Mouse (Mus musculus) stomach, embryonic 15.5 days (tissue): Measurements from ENCODE around the gene Stim2. TPM values are rescaled to one million over a fixed set of nuclear protein-coding genes. Genes with fewer than 3 reads are reported as not detected.

ENCODE experiments used
- ATAC-seq: fragments of 200-750 bp; cut with Nextera tagmentation; 2 replicates; pipeline ENCODE4 v1.8.0; 2017; ENCODE audit warnings: low read depth, moderate number of reproducible peaks, moderate TSS enrichment; ENCODE audit not compliant: insufficient read depth, low FRiP score
- H3K27ac ChIP-seq: fragments of 300-500 bp; sonication (generic); 2 replicates; pipeline ENCODE4 v1.5.1; 2015; ENCODE audit warnings: mild to moderate bottlenecking, inconsistent platforms
- H3K27me3 ChIP-seq: fragments of 300-500 bp; sonication (generic); replicated peaks from 2 replicates; pipeline ENCODE4 v1.6.1; 2015; ENCODE audit warnings: inconsistent platforms
- H3K36me3 ChIP-seq: fragments of 300-500 bp; sonication (generic); 2 replicates; pipeline ENCODE4 v1.6.1; 2015; ENCODE audit warnings: inconsistent platforms
- H3K4me1 ChIP-seq: fragments of 300-500 bp; sonication (generic); 2 replicates; pipeline ENCODE4 v1.6.1; 2015; ENCODE audit warnings: inconsistent platforms
- H3K4me2 ChIP-seq: fragments of 300-500 bp; sonication (generic); 2 replicates; pipeline ENCODE4 v1.6.1; 2015; ENCODE audit warnings: mild to moderate bottlenecking, inconsistent platforms
- H3K4me3 ChIP-seq: fragments of 300-500 bp; sonication (generic); replicated peaks from 2 replicates; pipeline ENCODE4 v1.5.1; 2015; ENCODE audit warnings: inconsistent platforms
- H3K9ac ChIP-seq: fragments of 300-500 bp; sonication (generic); 2 replicates; pipeline ENCODE4 v1.6.1; 2015; ENCODE audit warnings: inconsistent platforms
- H3K9me3 ChIP-seq: fragments of 300-500 bp; sonication (generic); 2 replicates; pipeline ENCODE4 v1.6.1; 2016; ENCODE audit warnings: inconsistent platforms
- WGBS: fragments of 180-500 bp; shearing (Covaris S2); methylation state at CpG from one replicate; pipeline ENCODE4 v1.1.7; 2015; 5-methylcytosine and 5-hydroxymethylcytosine counted together
- polyA plus RNA-seq: library from polyadenylated mRNA; unstranded; fragments of >200 nt; fragmentation: Nextera tagmentation; extraction: Ambion mirVana; gene quantifications from 2 replicates; pipeline ENCODE4 v1.2.1, GENCODE M21; 2015

Gene Stim2
- polyA plus RNA-seq, 1 experiment from 2014 or later = 17.9 TPM

DNA sequence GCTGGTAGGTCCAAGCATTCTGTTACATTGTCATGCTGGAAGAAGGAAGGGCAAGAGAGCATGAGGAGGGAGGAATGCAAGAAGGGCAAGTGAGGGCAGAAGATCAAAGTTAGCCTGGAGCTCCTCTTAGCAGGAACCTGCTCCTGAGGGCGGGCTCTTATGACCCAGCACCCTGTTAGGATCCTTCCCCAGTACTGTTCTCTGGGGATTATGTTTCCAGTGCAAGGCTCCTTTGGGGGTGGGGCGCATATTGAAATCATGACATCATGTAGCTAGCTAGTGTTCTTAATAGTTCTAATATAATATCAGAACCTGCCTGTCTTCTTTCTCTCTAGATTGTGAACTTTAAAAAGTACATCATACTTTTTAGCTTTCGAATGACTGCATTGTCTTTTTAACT, 52.8 kb downstream of the Stim2 start:
- H3K9ac ChIP-seq = no peak overlapping the region
- no peak for ATAC-seq
- no peaks in the 10 kb centered on the region for H3K9me3 ChIP-seq
- 0 out of 2 replicates have a peak, but pooled peaks cover 3% of the 10 kb centered on the region for H3K4me1 ChIP-seq
- peaks cover 2% of the 10 kb centered on the region; the same call in 1 of the 2 replicates for H3K36me3 ChIP-seq
- WGBS = 85% methylated on average over 3 of the region's 3 CpGs
- no peak overlapping the region for H3K4me3 ChIP-seq
- no peak overlapping the region for H3K4me2 ChIP-seq
- no peak overlapping the region for H3K27ac ChIP-seq
- H3K27me3 ChIP-seq = no peaks in the 10 kb centered on the region

DNA sequence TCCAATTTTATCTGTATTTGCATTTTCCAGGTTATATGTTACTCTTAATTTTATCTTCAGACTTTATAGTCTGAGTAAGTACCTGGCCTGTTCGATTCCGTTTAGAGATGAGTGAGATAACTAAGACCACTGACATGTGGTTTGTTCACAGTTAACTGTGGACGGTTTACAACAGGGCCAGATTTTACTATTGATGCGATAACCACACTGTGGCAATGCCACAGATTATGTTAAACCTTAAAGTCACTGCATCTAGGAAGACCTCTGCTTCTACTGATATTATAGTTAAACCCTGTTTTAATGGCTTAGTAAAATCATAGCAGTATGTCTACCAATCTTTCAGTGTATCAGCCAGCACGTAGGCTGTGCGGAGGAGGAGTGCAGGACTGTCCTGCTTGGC, 53.9 kb downstream of the Stim2 start:
- Histone ChIP-seq H3K27me3 (no peaks in the 10 kb centered on the region), H3K9me3 (no peaks in the 10 kb centered on the region), H3K27ac (no peak overlapping the region), H3K9ac (no peak overlapping the region), H3K4me3 (no peak overlapping the region), H3K4me2 (no peak overlapping the region), H3K36me3 (peaks cover 2% of the 10 kb centered on the region; the same call in 1 of the 2 replicates), H3K4me1 (0 out of 2 replicates have a peak, but pooled peaks cover 3% of the 10 kb centered on the region)
- ATAC-seq = no peak
- 76% methylated on average over 6 of the region's 6 CpGs for WGBS

DNA sequence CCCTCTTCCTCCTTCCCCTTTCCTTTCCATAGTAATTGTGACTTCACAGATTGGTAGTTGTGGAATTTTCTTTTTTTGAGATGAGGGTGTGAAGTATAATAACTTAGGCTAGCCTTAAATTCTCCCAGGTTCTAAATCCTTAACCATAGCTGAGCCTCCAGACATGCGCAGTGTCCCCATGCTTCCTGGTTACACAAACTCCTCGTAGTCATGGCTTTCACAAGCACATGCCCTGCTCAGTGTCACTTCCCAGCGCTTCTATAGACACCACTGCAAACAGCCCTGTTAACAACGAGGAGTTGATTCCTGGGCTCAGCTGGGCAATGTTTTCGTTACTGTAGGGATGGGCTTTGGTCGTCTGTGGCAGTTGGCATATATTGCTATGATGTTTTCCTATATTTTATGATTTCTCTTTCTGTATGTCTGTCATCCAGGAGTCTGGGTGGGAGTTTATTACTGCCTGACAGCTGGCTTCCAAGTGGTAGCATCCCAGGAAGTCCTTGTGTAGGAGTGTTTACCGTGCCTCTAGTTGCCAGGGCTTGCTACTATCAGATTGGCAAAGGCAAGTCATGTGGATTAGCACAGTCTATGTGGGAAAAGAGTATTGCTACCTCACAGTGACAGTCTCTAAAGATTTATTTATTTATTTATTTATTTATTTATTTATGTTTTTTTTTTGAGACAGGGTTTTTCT, 55.5 kb downstream of the Stim2 start:
- Histone ChIP-seq H3K9ac (no peak overlapping the region), H3K27ac (no peak overlapping the region), H3K4me1 (0 out of 2 replicates have a peak, but pooled peaks cover 3% of the 10 kb centered on the region), H3K9me3 (no peaks in the 10 kb centered on the region), H3K4me2 (no peak overlapping the region), H3K27me3 (no peaks in the 10 kb centered on the region), H3K4me3 (no peak overlapping the region), H3K36me3 (peaks cover 2% of the 10 kb centered on the region; the same call in 1 of the 2 replicates)
- WGBS = 76% methylated on average over 7 of the region's 7 CpGs
- ATAC-seq = no peak

DNA sequence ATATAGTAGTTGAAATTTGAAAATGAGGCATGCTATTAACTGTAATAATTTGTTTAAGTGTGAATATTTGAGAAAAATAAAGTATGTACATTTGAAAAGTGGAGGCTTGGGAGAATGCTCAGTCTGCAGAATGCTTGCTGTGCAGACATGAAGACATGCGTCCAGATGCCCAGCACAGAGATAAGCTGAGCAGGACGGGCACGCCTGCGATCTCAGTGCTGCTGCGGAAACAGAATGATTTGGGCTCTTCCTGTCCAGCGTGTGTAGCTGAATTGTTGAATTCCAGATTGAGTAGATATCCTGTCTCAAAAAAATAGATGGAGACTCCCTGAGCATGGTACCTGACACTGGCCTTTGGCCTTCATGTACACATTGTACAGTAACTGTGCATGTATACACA, 58.0 kb downstream of the Stim2 start:
- 77% methylated on average over 6 of the region's 6 CpGs for WGBS

DNA sequence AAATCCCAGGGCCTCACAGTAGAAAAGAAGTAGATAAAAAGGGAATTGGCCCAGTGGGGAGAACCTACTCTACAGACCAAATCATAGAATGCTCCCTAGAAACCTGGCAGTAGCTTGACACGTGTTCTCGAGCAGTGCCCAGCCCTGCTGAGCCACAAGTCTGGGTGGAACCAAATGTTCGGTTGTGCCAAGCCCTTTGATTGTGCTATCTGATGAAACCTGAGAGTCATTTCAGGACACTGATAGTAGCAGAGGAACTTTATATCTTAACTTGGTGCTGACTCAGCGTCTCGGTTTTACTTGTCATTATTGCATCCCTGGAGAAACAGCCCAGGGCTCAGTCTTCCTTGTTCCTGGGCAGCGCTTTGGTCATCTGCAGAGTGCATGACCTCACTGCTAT, 61.7 kb downstream of the Stim2 start:
- Histone ChIP-seq H3K36me3 (peaks cover 2% of the 10 kb centered on the region; the same call in 1 of the 2 replicates), H3K9me3 (no peaks in the 10 kb centered on the region), H3K9ac (no peak overlapping the region), H3K4me2 (no peak overlapping the region), H3K4me1 (no peaks in the 10 kb centered on the region), H3K27ac (no peak overlapping the region), H3K4me3 (no peak overlapping the region), H3K27me3 (no peaks in the 10 kb centered on the region)
- 75% methylated on average over 6 of the region's 6 CpGs for WGBS
- ATAC-seq = no peak

More for the DNA sequence above, 58.0 kb downstream of the Stim2 start:
- no peak for ATAC-seq
- Histone ChIP-seq H3K9ac (no peak overlapping the region), H3K4me2 (no peak overlapping the region), H3K9me3 (no peaks in the 10 kb centered on the region), H3K27me3 (no peaks in the 10 kb centered on the region), H3K4me1 (no peaks in the 10 kb centered on the region), H3K27ac (no peak overlapping the region), H3K4me3 (no peak overlapping the region), H3K36me3 (peaks cover 2% of the 10 kb centered on the region; the same call in 1 of the 2 replicates)

DNA sequence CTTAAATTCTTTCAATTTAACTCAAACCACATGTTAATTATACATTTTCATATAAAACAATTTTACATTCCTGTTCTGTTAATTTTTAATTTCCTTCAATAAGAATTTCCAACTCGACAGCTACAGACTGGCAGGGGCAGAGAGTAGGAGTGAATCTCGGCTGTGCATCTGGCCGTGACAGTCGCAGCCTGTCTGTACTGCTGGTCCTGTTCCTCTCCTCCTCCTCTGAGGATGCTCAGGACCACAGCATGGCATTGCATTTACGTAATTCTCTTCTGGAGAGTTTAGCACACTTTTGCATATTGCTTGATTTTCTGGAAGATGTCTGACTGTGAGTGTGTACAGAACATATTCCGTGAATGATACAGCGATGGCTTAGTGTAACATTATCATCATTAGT, 63.8 kb downstream of the Stim2 start:
- Histone ChIP-seq H3K4me1 (no peaks in the 10 kb centered on the region), H3K4me2 (no peak overlapping the region), H3K9ac (no peak overlapping the region), H3K9me3 (no peaks in the 10 kb centered on the region), H3K36me3 (no peaks in the 10 kb centered on the region; the same call in 1 of the 2 replicates), H3K27ac (no peak overlapping the region), H3K4me3 (no peak overlapping the region), H3K27me3 (no peaks in the 10 kb centered on the region)
- ATAC-seq = no peak
- WGBS = 79% methylated on average over 7 of the region's 7 CpGs

DNA sequence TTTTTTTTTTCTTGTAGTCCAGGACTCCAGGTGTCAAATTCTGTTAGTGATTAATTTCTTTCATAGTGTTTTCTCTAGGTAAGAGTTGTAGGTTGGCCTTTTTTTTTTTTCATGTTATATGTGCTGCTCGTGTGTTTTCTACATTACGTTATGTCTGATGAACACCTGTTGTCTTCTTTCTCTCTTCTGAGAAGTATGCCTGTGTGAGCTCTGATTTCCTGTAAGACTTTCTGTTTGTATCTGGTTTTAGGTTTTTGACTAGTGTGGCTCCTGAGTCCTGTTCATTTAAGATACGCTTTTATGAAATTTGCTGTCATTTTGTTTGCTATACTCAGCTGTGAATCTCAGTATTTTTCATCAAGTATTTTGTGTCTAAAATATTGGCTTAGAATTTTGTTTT, 69.3 kb downstream of the Stim2 start:
- H3K27ac ChIP-seq = no peak overlapping the region
- H3K36me3 ChIP-seq = no peaks in the 10 kb centered on the region
- H3K9ac ChIP-seq = no peak overlapping the region
- no peak overlapping the region for H3K4me2 ChIP-seq
- H3K4me1 ChIP-seq = no peaks in the 10 kb centered on the region
- no peak for ATAC-seq
- no peaks in the 10 kb centered on the region for H3K27me3 ChIP-seq
- no peaks in the 10 kb centered on the region for H3K9me3 ChIP-seq
- WGBS = 86% methylated on average over 3 of the region's 3 CpGs
- H3K4me3 ChIP-seq = no peak overlapping the region

DNA sequence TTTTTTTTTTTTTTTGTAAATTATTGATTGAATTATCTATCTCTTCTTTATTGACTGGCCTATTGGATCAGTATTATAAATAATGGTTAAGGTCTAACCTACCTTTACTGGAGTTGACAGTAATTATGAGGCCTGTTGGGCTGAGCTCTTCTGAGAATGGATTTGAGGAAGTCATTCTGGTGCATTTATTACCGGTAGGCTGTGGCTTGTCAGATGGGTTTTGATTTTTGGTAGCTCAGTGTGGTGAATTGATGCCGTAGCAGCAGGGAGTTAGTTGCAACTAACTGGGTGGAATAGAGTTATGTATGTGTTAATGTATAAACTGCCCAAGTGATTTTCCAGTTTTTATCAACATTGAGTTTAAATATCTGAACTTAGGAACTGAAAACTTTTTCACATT, 72.2 kb downstream of the Stim2 start:
- Histone ChIP-seq H3K27me3 (no peaks in the 10 kb centered on the region), H3K36me3 (no peaks in the 10 kb centered on the region), H3K4me2 (no peak overlapping the region), H3K4me1 (0 out of 2 replicates have a peak, but pooled peaks cover 4% of the 10 kb centered on the region), H3K27ac (no peak overlapping the region), H3K4me3 (no peak overlapping the region), H3K9ac (no peak overlapping the region), H3K9me3 (no peaks in the 10 kb centered on the region)
- ATAC-seq = no peak
- 83% methylated on average over 2 of the region's 2 CpGs for WGBS

DNA sequence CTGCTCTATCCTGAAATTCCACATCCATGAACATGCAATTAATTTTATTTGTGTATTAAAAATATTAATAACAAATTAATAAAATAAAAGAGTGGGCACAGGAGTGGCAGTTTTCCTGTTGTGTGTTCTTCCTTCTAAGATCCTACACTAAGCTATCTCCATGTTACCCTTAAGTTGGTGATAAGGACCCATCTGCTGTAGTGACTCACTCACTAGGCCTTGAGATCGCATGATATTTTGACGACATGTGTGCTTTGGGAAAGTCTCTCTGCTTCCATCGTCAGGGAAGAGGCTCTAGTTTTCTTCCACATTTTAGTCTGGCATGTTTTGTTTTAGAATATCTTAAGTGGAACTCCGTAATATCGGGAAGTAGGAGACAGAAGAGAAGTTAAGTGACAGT, 73.0 kb downstream of the Stim2 start:
- Histone ChIP-seq H3K27ac (no peak overlapping the region), H3K9me3 (no peaks in the 10 kb centered on the region), H3K4me1 (0 out of 2 replicates have a peak, but pooled peaks cover 4% of the 10 kb centered on the region), H3K4me2 (no peak overlapping the region), H3K27me3 (no peaks in the 10 kb centered on the region), H3K9ac (no peak overlapping the region), H3K36me3 (no peaks in the 10 kb centered on the region), H3K4me3 (no peak overlapping the region)
- WGBS = 89% methylated on average over 5 of the region's 5 CpGs
- no peak for ATAC-seq

DNA sequence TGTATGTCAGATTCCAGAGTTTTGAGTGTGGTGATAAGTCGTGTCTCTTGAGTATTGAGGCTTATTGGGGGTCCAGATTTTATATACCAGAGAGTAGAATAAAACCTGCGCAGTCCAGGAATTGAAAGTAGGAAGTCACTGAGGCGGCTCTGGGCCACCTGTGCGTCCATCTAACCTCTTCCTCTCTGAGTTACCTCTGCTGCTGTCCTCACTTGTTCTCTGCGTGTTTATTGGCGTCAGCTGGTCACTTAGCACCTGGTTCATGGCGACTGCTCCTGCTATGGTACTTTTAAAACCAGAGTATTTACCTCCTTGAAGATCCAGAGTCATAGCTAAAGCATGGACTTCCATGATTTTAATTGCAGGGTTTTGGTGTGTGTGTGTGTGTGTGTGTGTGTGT, 73.4 kb downstream of the Stim2 start:
- no peak for ATAC-seq
- H3K9ac ChIP-seq = no peak overlapping the region
- 0 out of 2 replicates have a peak, but pooled peaks cover 4% of the 10 kb centered on the region for H3K4me1 ChIP-seq
- no peaks in the 10 kb centered on the region for H3K9me3 ChIP-seq
- H3K36me3 ChIP-seq = no peaks in the 10 kb centered on the region
- WGBS = 86% methylated on average over 7 of the region's 7 CpGs
- no peak overlapping the region for H3K27ac ChIP-seq
- H3K4me3 ChIP-seq = no peak overlapping the region
- no peaks in the 10 kb centered on the region for H3K27me3 ChIP-seq
- H3K4me2 ChIP-seq = no peak overlapping the region

DNA sequence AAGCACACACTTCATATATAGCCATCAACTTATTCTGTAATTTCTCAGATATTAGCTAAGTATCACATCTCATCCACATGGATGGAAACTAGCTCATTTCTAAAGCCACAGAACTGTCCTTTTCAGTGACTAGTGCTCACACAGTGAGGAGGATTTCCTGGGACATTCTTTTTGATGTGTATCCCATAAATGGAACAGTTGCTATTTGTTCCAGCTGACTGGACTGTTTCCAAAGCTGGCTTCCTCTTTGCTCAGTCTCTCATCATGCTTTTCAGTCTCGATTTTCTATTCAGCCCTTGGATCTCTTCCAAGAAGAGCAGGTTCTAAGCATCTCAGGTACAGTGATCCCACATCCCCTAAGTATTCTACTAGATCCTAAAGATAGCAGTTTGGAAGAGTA, 75.0 kb downstream of the Stim2 start:
- H3K4me2 ChIP-seq = no peak overlapping the region
- H3K9me3 ChIP-seq = no peaks in the 10 kb centered on the region
- no peak for ATAC-seq
- H3K9ac ChIP-seq = no peak overlapping the region
- 14% methylated on average over 1 of the region's 1 CpGs for WGBS
- no peaks in the 10 kb centered on the region for H3K27me3 ChIP-seq
- no peak overlapping the region for H3K27ac ChIP-seq
- H3K36me3 ChIP-seq = no peaks in the 10 kb centered on the region
- H3K4me3 ChIP-seq = no peak overlapping the region
- H3K4me1 ChIP-seq = 0 out of 2 replicates have a peak, but pooled peaks cover 4% of the 10 kb centered on the region

DNA sequence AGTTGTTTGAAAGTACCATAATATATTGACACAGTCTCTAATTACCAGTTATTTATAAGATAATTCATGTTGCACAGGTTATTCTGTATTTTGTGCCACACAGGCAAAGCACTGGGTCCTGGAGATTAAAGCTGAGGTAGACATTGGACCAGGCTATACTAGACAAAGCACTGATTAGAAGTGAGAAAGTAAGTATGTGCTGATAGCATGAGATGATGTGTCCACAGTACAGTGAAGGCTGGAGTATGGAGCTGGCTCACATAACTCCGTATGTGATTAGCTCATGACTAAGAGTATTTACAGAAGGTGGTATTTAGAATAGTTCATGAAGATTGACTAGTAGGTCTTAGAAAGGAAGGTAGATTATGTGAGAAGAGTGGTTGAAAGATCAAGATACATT, 81.7 kb downstream of the Stim2 start:
- no peak overlapping the region for H3K9ac ChIP-seq
- 63% methylated on average over 1 of the region's 1 CpGs for WGBS
- peak; percentile 71; the same call in 1 of the 2 replicates for ATAC-seq
- H3K36me3 ChIP-seq = no peaks in the 10 kb centered on the region
- H3K9me3 ChIP-seq = no peaks in the 10 kb centered on the region
- H3K4me3 ChIP-seq = no peak overlapping the region
- no peak overlapping the region for H3K27ac ChIP-seq
- no peak overlapping the region for H3K4me2 ChIP-seq
- no peaks in the 10 kb centered on the region for H3K4me1 ChIP-seq
- H3K27me3 ChIP-seq = no peaks in the 10 kb centered on the region
